Mouse (Mus musculus) gastrocnemius, postnatal 14 days (tissue): ENCODE data around the gene Ephb4. TPM values are rescaled to one million over a fixed set of nuclear protein-coding genes. Genes with fewer than 3 reads are reported as not detected.
A peak's percentile ranks its signal among the peaks of the same experiment; 100 is the strongest.

ENCODE experiments used
- DNase-seq: peaks from one replicate; pipeline ENCODE4 v3.0.0; 2021; ENCODE audit warnings: mixed read lengths
- intact Hi-C: fragments of 180-260 bp; cut with DNase I; formaldehyde crosslinking; loops from one replicate; pipeline ENCODE4 v1.15.1; 2025; ENCODE audit warnings: low total_unique reads
- total RNA-seq, 2 experiments: library from RNA; stranded (reverse); gene quantifications; 2 replicates each; pipeline ENCODE4 v1.2.3; 2021

Gene Ephb4
- total RNA-seq, 2 experiments from 2014 or later, result 26.5 to 27.4 TPM

- intact Hi-C loops, result no loop called here
- DNase-seq, result peak; percentile 94
These were observed 16.3 kb upstream of the Ephb4 start, which contains the start of gene Slc12a9 for GRCm38 (mm10) chr5:137333512-137334174. Gene Slc12a9, minus strand, starts transcription at chr5:137333597.

GRCm38 (mm10) chr5:137334317-137334716 lies 15.6 kb upstream of the Ephb4 start:
- DNase-seq, result no peak
- intact Hi-C loops, result no loop called here

GRCm38 (mm10) chr5:137335066-137335465 lies 14.8 kb upstream of the Ephb4 start:
- intact Hi-C loops, result no loop called here

GRCm38 (mm10) chr5:137337190-137337589 lies 12.7 kb upstream of the Ephb4 start:
- intact Hi-C loops, result no loop called here
- no peak for DNase-seq

More at GRCm38 (mm10) chr5:137335066-137335465, 14.8 kb upstream of the Ephb4 start:
- no peak for DNase-seq

- intact Hi-C loops, result no loop called here
- peak; percentile 94 for DNase-seq
These were observed 11.7 kb upstream of the Ephb4 start for GRCm38 (mm10) chr5:137338256-137338655.

- intact Hi-C loops, result no loop called here
- peak; percentile 53 for DNase-seq
These were observed 11.1 kb upstream of the Ephb4 start for GRCm38 (mm10) chr5:137338663-137339289.

- DNase-seq, result peak; percentile 52
- intact Hi-C loops, result no loop called here
These were observed 10.5 kb upstream of the Ephb4 start for GRCm38 (mm10) chr5:137339290-137339979.

GRCm38 (mm10) chr5:137340222-137340621 lies 9.7 kb upstream of the Ephb4 start:
- no peak for DNase-seq
- intact Hi-C loops, result no loop called here

- no peak for DNase-seq
- intact Hi-C loops, result no loop called here
These were observed 7.4 kb upstream of the Ephb4 start for GRCm38 (mm10) chr5:137342407-137343012.

- no peak for DNase-seq
- intact Hi-C loops, result no loop called here
These were observed 6.5 kb upstream of the Ephb4 start for GRCm38 (mm10) chr5:137343412-137343811.

- no peak for DNase-seq
- intact Hi-C loops, result no loop called here
These were observed 6.0 kb upstream of the Ephb4 start for GRCm38 (mm10) chr5:137343869-137344268.

- intact Hi-C loops, result no loop called here
- DNase-seq, result no peak
These were observed 4.1 kb upstream of the Ephb4 start for GRCm38 (mm10) chr5:137345821-137346220.

- intact Hi-C loops, result no loop called here
- no peak for DNase-seq
These were observed 3.5 kb upstream of the Ephb4 start for GRCm38 (mm10) chr5:137346388-137346787.

- intact Hi-C loops, result no loop called here
- DNase-seq, result no peak
These were observed 2.9 kb upstream of the Ephb4 start for GRCm38 (mm10) chr5:137346983-137347382.

- no peak for DNase-seq
- intact Hi-C loops, result no loop called here
These were observed 2.1 kb upstream of the Ephb4 start for GRCm38 (mm10) chr5:137347856-137348255.

GRCm38 (mm10) chr5:137348482-137349383 lies 1.2 kb upstream of the Ephb4 start:
- intact Hi-C loops, result no loop called here
- DNase-seq, result peak; percentile 65

GRCm38 (mm10) chr5:137350205-137351057 lies 522 bp downstream of the Ephb4 start:
- intact Hi-C loops, result no loop called here
- no peak for DNase-seq

GRCm38 (mm10) chr5:137351058-137351380 lies 1.1 kb downstream of the Ephb4 start:
- intact Hi-C loops, result no loop called here

GRCm38 (mm10) chr5:137351394-137351793 lies 1.5 kb downstream of the Ephb4 start:
- intact Hi-C loops, result no loop called here
- no peak for DNase-seq

More at GRCm38 (mm10) chr5:137351058-137351380, 1.1 kb downstream of the Ephb4 start:
- DNase-seq, result no peak
